Mouse (Mus musculus) liver, adult (tissue): ENCODE data around the gene Med15.

ENCODE experiments used
- GATA4 ChIP-seq: IDR thresholded peaks from 2 replicates; pipeline ENCODE4 v1.6.1; 2014; ENCODE audit warnings: mild to moderate bottlenecking, low read length; ENCODE audit not compliant: insufficient replicate concordance

The Med15 gene

GRCm38 (mm10) chr16:17732841-17733340 is at the start of gene Med15:
Gene Med15, minus strand, starts transcription at chr16:17732891.
- TF ChIP-seq GATA4 = no peak

- TF ChIP-seq GATA4 = no peak
Measured at GRCm38 (mm10) chr16:17779692-17780091, 47.0 kb upstream of the Med15 start.

- TF ChIP-seq GATA4 = no peak
Measured at GRCm38 (mm10) chr16:17778223-17778622, 45.5 kb upstream of the Med15 start.

GRCm38 (mm10) chr16:17776828-17777227 is 44.1 kb upstream of the Med15 start:
- TF ChIP-seq GATA4 = no peak

- no peak for TF ChIP-seq GATA4
Measured at GRCm38 (mm10) chr16:17771117-17771865, 38.6 kb upstream of the Med15 start.

- TF ChIP-seq GATA4 = no peak
Measured at GRCm38 (mm10) chr16:17768834-17769233, 36.1 kb upstream of the Med15 start.

- TF ChIP-seq GATA4 = no peak
Measured at GRCm38 (mm10) chr16:17764108-17764511, 31.4 kb upstream of the Med15 start.

- TF ChIP-seq GATA4 = no peak
Measured at GRCm38 (mm10) chr16:17761074-17761473, 28.4 kb upstream of the Med15 start.

GRCm38 (mm10) chr16:17760657-17761056 is 28.0 kb upstream of the Med15 start:
- TF ChIP-seq GATA4 = no peak

- TF ChIP-seq GATA4 = no peak
Measured at GRCm38 (mm10) chr16:17759813-17760321, 27.2 kb upstream of the Med15 start.

- no peak; the same call in 1 of the 2 replicates for TF ChIP-seq GATA4
Measured at GRCm38 (mm10) chr16:17759344-17759773, 26.7 kb upstream of the Med15 start, which contains the start of gene Klhl22. Gene Klhl22, plus strand, starts transcription at chr16:17759618.

GRCm38 (mm10) chr16:17758902-17759301 is 26.2 kb upstream of the Med15 start:
- TF ChIP-seq GATA4 = no peak

GRCm38 (mm10) chr16:17757756-17758155 is 25.1 kb upstream of the Med15 start:
- TF ChIP-seq GATA4 = no peak

GRCm38 (mm10) chr16:17753686-17754085 is 21.0 kb upstream of the Med15 start:
- no peak for TF ChIP-seq GATA4

- TF ChIP-seq GATA4 = no peak
Measured at GRCm38 (mm10) chr16:17753001-17753400, 20.3 kb upstream of the Med15 start.

GRCm38 (mm10) chr16:17745067-17745466 is 12.4 kb upstream of the Med15 start:
- no peak for TF ChIP-seq GATA4
